Mouse (Mus musculus) C2C12 (cell line): ENCODE data around the gene Abca13. TPM values are rescaled to one million over a fixed set of nuclear protein-coding genes. Genes with fewer than 3 reads are reported as not detected.

Source experiments
- H3K27me3 ChIP-seq: one replicate; pipeline ENCODE4 v1.6.1; 2011; ENCODE audit not compliant: control insufficient read depth, insufficient read depth, insufficient read length
- H3K36me3 ChIP-seq: one replicate; pipeline ENCODE4 v1.6.1; 2011; ENCODE audit not compliant: control insufficient read depth, insufficient read depth
- H3K4me3 ChIP-seq: one replicate; pipeline ENCODE4 v1.5.1; 2011; ENCODE audit warnings: mild to moderate bottlenecking, control low read depth; ENCODE audit not compliant: poor library complexity, insufficient read depth, severe bottlenecking
- H3K79me2 ChIP-seq: one replicate; pipeline ENCODE4 v1.6.1; 2011; ENCODE audit not compliant: control insufficient read depth, insufficient read depth
- H3K79me3 ChIP-seq: one replicate; pipeline ENCODE4 v1.6.1; 2011; ENCODE audit warnings: low read depth, control low read depth
- H3ac ChIP-seq: one replicate; pipeline ENCODE3; 2011; ENCODE audit warnings: low read depth; ENCODE audit not compliant: control insufficient read depth, insufficient read length
- CEBPB ChIP-seq: IDR thresholded peaks from one replicate; pipeline ENCODE4 v1.6.1; 2011; ENCODE audit warnings: low read depth, mild to moderate bottlenecking, control low read depth, moderate library complexity
- CTCF ChIP-seq: IDR thresholded peaks from one replicate; pipeline ENCODE4 v1.5.1; 2011; ENCODE audit not compliant: control insufficient read depth, insufficient read depth, insufficient read length
- FOSL1 ChIP-seq: IDR thresholded peaks from one replicate; pipeline ENCODE4 v1.8.0; 2011; ENCODE audit warnings: mild to moderate bottlenecking, low read length; ENCODE audit not compliant: poor library complexity, insufficient read depth, severe bottlenecking
- MAX ChIP-seq: IDR thresholded peaks from one replicate; pipeline ENCODE4 v1.6.1; 2011; ENCODE audit warnings: mild to moderate bottlenecking, control low read depth
- MYOD1 ChIP-seq: IDR thresholded peaks from one replicate; pipeline ENCODE4 v1.6.1; 2011; ENCODE audit warnings: low read depth; ENCODE audit not compliant: control insufficient read depth, insufficient read length
- MYOG ChIP-seq: IDR thresholded peaks from one replicate; pipeline ENCODE4 v1.6.1; 2011; ENCODE audit not compliant: control insufficient read depth, insufficient read length; ENCODE audit errors: extremely low read depth
- USF1 ChIP-seq: IDR thresholded peaks from one replicate; pipeline ENCODE4 v1.6.1; 2011; ENCODE audit warnings: low read depth, mild to moderate bottlenecking, control low read depth, moderate library complexity
- polyA plus RNA-seq: library from polyadenylated mRNA; unstranded; fragments of >200 nt; fragmentation: generic; extraction: Trizol; gene quantifications from one replicate; pipeline ENCODE4 v1.2.1, GENCODE M21; 2012; ENCODE audit warnings: missing spikeins

Abca13 gene
- polyA plus RNA-seq, 1 experiment = 0.04 TPM

DNA sequence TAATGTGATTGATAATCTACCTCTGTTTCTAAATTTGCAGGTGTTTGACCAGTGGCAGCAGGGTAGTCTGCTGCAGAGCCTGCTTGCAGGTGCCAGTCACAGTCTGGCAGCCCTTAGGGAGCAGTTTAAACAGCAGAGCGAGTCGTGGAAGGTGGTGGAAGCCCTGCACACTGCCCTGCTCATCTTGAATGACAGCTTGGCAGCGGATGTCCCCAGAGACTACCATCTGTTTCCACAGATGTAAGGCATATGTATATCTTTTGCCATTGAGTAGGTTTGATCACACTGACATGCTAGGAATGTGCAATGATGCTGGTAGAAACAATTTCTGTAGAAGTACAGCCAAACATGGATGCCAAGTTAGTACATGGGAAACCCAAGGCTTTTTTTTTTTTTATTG, 77.3 kb downstream of the Abca13 start:
- no peaks in the 10 kb centered on the region for H3K27me3 ChIP-seq
- TF ChIP-seq USF1 (no peak), CEBPB (no peak), MYOD1 (no peak), MAX (no peak), FOSL1 (no peak), MYOG (no peak), CTCF (no peak)

GRCm38 (mm10) chr11:9285204-9285603, 93.5 kb downstream of the Abca13 start:
- Histone ChIP-seq H3ac (no peak overlapping the region), H3K79me3 (no peaks in the 10 kb centered on the region), H3K36me3 (no peaks in the 10 kb centered on the region), H3K4me3 (no peak overlapping the region), H3K79me2 (no peaks in the 10 kb centered on the region), H3K27me3 (no peaks in the 10 kb centered on the region)
- TF ChIP-seq CTCF (no peak), MYOD1 (no peak), USF1 (no peak), FOSL1 (no peak), MYOG (no peak), CEBPB (no peak), MAX (no peak)

More for the DNA sequence above, 77.3 kb downstream of the Abca13 start:
- H3K79me2 ChIP-seq = no peaks in the 10 kb centered on the region
- no peaks in the 10 kb centered on the region for H3K79me3 ChIP-seq
- H3ac ChIP-seq = no peak overlapping the region
- no peaks in the 10 kb centered on the region for H3K36me3 ChIP-seq
- H3K4me3 ChIP-seq = no peak overlapping the region

- no peaks in the 10 kb centered on the region for H3K79me3 ChIP-seq
- H3K36me3 ChIP-seq = no peaks in the 10 kb centered on the region
- no peaks in the 10 kb centered on the region for H3K79me2 ChIP-seq
- no peaks in the 10 kb centered on the region for H3K27me3 ChIP-seq
- H3ac ChIP-seq = no peak overlapping the region
- TF ChIP-seq MAX = no peak
- TF ChIP-seq USF1 = no peak
- TF ChIP-seq CTCF = no peak
- TF ChIP-seq MYOD1 = no peak
- TF ChIP-seq MYOG = no peak
- no peak for TF ChIP-seq CEBPB
- TF ChIP-seq FOSL1 = no peak
- H3K4me3 ChIP-seq = no peak overlapping the region
These were observed 94.0 kb downstream of the Abca13 start for GRCm38 (mm10) chr11:9285759-9286158.

GRCm38 (mm10) chr11:9291168-9291567, 99.4 kb downstream of the Abca13 start:
- H3K36me3 ChIP-seq = no peaks in the 10 kb centered on the region
- H3K79me2 ChIP-seq = no peaks in the 10 kb centered on the region
- no peaks in the 10 kb centered on the region for H3K27me3 ChIP-seq
- no peak overlapping the region for H3ac ChIP-seq
- TF ChIP-seq USF1 (no peak), MYOD1 (peak; percentile 43)
- no peak overlapping the region for H3K4me3 ChIP-seq
- H3K79me3 ChIP-seq = no peaks in the 10 kb centered on the region

- H3K79me2 ChIP-seq = no peaks in the 10 kb centered on the region
- H3K36me3 ChIP-seq = no peaks in the 10 kb centered on the region
- no peak overlapping the region for H3ac ChIP-seq
- H3K27me3 ChIP-seq = no peaks in the 10 kb centered on the region
- no peak overlapping the region for H3K4me3 ChIP-seq
- TF ChIP-seq MYOG = no peak
- H3K79me3 ChIP-seq = no peaks in the 10 kb centered on the region
These were observed 107.9 kb downstream of the Abca13 start for GRCm38 (mm10) chr11:9299615-9300014.

GRCm38 (mm10) chr11:9305450-9305849, 113.7 kb downstream of the Abca13 start:
- no peaks in the 10 kb centered on the region for H3K36me3 ChIP-seq
- no peaks in the 10 kb centered on the region for H3K79me2 ChIP-seq
- TF ChIP-seq USF1 (no peak), FOSL1 (no peak), MYOD1 (no peak), MYOG (no peak), MAX (no peak), CEBPB (no peak), CTCF (no peak)
- H3K27me3 ChIP-seq = no peaks in the 10 kb centered on the region
- no peaks in the 10 kb centered on the region for H3K79me3 ChIP-seq
- no peak overlapping the region for H3ac ChIP-seq
- H3K4me3 ChIP-seq = no peak overlapping the region
